ENCODE assay signal across 9 mouse cellular contexts in genomic region chr5:113993031-113993486, GRCm38 (mm10). TPM values are rescaled to one million over a fixed set of nuclear protein-coding genes. Genes with fewer than 3 reads are reported as not detected.
A peak's percentile ranks its signal among the peaks of the same experiment; 100 is the strongest.
DNase-seq lines count a peak whose midpoint lies in the region; ATAC-seq and TF ChIP-seq lines count a peak whose summit lies in the region.
"Had no signal": no experiment of that assay in that cellular context is flagged by ENCODE, and none has a peak within 500 bp of the region (broad histone marks: within the 10 kb centered on the region; RNA-seq: fewer than 3 reads in every experiment).

No protein-coding gene starts in this region.

- no peaks in the 10 kb centered on the region for H3K9me3 ChIP-seq in forebrain, postnatal 0 days (ENCODE audit: low read length)
- H3K9me3 ChIP-seq in hindbrain, embryonic 16.5 days (ENCODE audit: control insufficient read depth, low read length), result no peaks in the 10 kb centered on the region
- H3K9me3 ChIP-seq in liver, embryonic 12.5 days (replicated peaks), result no peaks in the 10 kb centered on the region
- H3K9me3 ChIP-seq in neural tube, embryonic 12.5 days, result no peaks in the 10 kb centered on the region

- H3K4me1 ChIP-seq in forebrain, postnatal 0 days (ENCODE audit: insufficient read depth), result peaks cover 11% of the 10 kb centered on the region; the same call in 1 of the 2 replicates
- H3K4me1 ChIP-seq in hindbrain, embryonic 16.5 days (ENCODE audit: control insufficient read depth, insufficient read depth, low read depth, low read length), result peaks cover 23% of the 10 kb centered on the region
- H3K4me1 ChIP-seq in liver, embryonic 12.5 days, result peaks cover 67% of the 10 kb centered on the region
- peaks cover 32% of the 10 kb centered on the region for H3K4me1 ChIP-seq in neural tube, embryonic 12.5 days

- ATAC-seq in forebrain, postnatal 0 days, result no peak; the same call in 1 of the 2 replicates
- peak; percentile 74 for ATAC-seq in hindbrain, embryonic 16.5 days
- ATAC-seq in liver, embryonic 12.5 days, result peak; percentile 40
- ATAC-seq in neural tube, embryonic 12.5 days (ENCODE audit: low FRiP score, low read depth), result peak; percentile 84

- no peaks in the 10 kb centered on the region for H3K27me3 ChIP-seq in forebrain, postnatal 0 days (ENCODE audit: insufficient read depth, low read length)
- H3K27me3 ChIP-seq in hindbrain, embryonic 16.5 days (replicated peaks; ENCODE audit: control insufficient read depth, insufficient read depth, low read length), result no peaks in the 10 kb centered on the region
- peaks cover 18% of the 10 kb centered on the region for H3K27me3 ChIP-seq in liver, embryonic 12.5 days (replicated peaks)
- H3K27me3 ChIP-seq in neural tube, embryonic 12.5 days (replicated peaks), result no peaks in the 10 kb centered on the region

- no peaks in the 10 kb centered on the region; the same call in 1 of the 2 replicates for H3K36me3 ChIP-seq in forebrain, postnatal 0 days (ENCODE audit: insufficient read depth)
- H3K36me3 ChIP-seq in hindbrain, embryonic 16.5 days (ENCODE audit: control insufficient read depth, insufficient read depth, low read length), result no peaks in the 10 kb centered on the region
- H3K36me3 ChIP-seq in liver, embryonic 12.5 days, result peaks cover 9% of the 10 kb centered on the region
- peaks cover 7% of the 10 kb centered on the region; the same call in 1 of the 2 replicates for H3K36me3 ChIP-seq in neural tube, embryonic 12.5 days

- no peak for TF ChIP-seq CTCF in forebrain, postnatal 0 days (IDR thresholded peaks at IDR 0.05; ENCODE audit: low read depth)

- H3K27ac ChIP-seq in forebrain, postnatal 0 days (ENCODE audit: low read depth, low read length), result peak overlapping the region; percentile 96
- H3K27ac ChIP-seq in hindbrain, embryonic 16.5 days (ENCODE audit: low read depth, low read length), result peak overlapping the region; percentile 96
- peak overlapping the region; percentile 89 for H3K27ac ChIP-seq in liver, embryonic 12.5 days
- H3K27ac ChIP-seq in neural tube, embryonic 12.5 days, result peak overlapping the region; percentile 82

- WGBS in forebrain, postnatal 0 days, result 2% methylated on average over 22 of the region's 22 CpGs
- 0% methylated on average over 16 of the region's 22 CpGs for WGBS in hindbrain, embryonic 16.5 days
- 1% methylated on average over 22 of the region's 22 CpGs for WGBS in liver, embryonic 12.5 days (ENCODE audit: insufficient replicate concordance)
- WGBS in neural tube, embryonic 12.5 days, result under 1% methylated on average over 22 of the region's 22 CpGs

- peak overlapping the region; percentile 92 for H3K9ac ChIP-seq in forebrain, postnatal 0 days
- peak overlapping the region; percentile 85 for H3K9ac ChIP-seq in hindbrain, embryonic 16.5 days (ENCODE audit: low read depth, low read length)
- peak overlapping the region; percentile 94 for H3K9ac ChIP-seq in liver, embryonic 12.5 days
- H3K9ac ChIP-seq in neural tube, embryonic 12.5 days, result peak overlapping the region; percentile 78

- peak; percentile 38 for DNase-seq in urinary bladder, postnatal 14 days (ENCODE audit: low spot score)
- no peak for DNase-seq in urinary bladder, postnatal 36 days (ENCODE audit: low spot score in 2 of 2)
- DNase-seq in cerebellum, adult 11-12 months, result peak; percentile 71
- peak; percentile 78 for DNase-seq in forebrain, postnatal 0 days
- DNase-seq in yolk sac, embryonic 10.5 days (ENCODE audit: low spot score), result no peak

- H3K4me3 ChIP-seq in forebrain, postnatal 0 days (ENCODE audit: low read depth, low read length), result peak overlapping the region; percentile 86
- H3K4me3 ChIP-seq in hindbrain, embryonic 16.5 days (ENCODE audit: low read length), result peak overlapping the region; percentile 63
- peak overlapping the region; percentile 85 for H3K4me3 ChIP-seq in liver, embryonic 12.5 days
- peak overlapping the region; percentile 74 for H3K4me3 ChIP-seq in neural tube, embryonic 12.5 days

- peak overlapping the region; percentile 82 for H3K4me2 ChIP-seq in forebrain, postnatal 0 days (ENCODE audit: low read depth)
- H3K4me2 ChIP-seq in hindbrain, embryonic 16.5 days (ENCODE audit: low read length), result peak overlapping the region; percentile 70
- H3K4me2 ChIP-seq in liver, embryonic 12.5 days, result peak overlapping the region; percentile 98
- peak overlapping the region; percentile 85 for H3K4me2 ChIP-seq in neural tube, embryonic 12.5 days (replicated peaks)

RNA-seq across cellular contexts. Expression of gene Ssh1, which starts 0.6 kb away (rescaled TPM):
- 7.9 and 11.5 TPM in 2 replicates for total RNA-seq in forebrain, postnatal 0 days (2014; rRNA removed)
- polyA plus RNA-seq in forebrain, postnatal 0 days (2015; fragmentation: Nextera tagmentation; extraction: Ambion mirVana), result 8.2 and 10.4 TPM in 2 replicates
- polyA plus RNA-seq in hindbrain, embryonic 16.5 days (2015; fragmentation: Nextera tagmentation; extraction: Ambion mirVana), result 9.6 and 13.2 TPM in 2 replicates
- 8.9 and 10.9 TPM in 2 replicates for polyA plus RNA-seq in liver, embryonic 12.5 days (2016; fragmentation: Nextera tagmentation; extraction: Ambion mirVana)
- 19.3 and 21.0 TPM in 2 replicates for polyA plus RNA-seq in neural tube, embryonic 12.5 days (2016; fragmentation: Nextera tagmentation; extraction: Ambion mirVana)

RNA-seq across cellular contexts. Expression of gene Dao, which starts 10.4 kb away (rescaled TPM):
- not detected in 2 replicates for total RNA-seq in forebrain, postnatal 0 days (2014; rRNA removed)
- polyA plus RNA-seq in forebrain, postnatal 0 days (2015; fragmentation: Nextera tagmentation; extraction: Ambion mirVana), result not detected in 2 replicates
- polyA plus RNA-seq in hindbrain, embryonic 16.5 days (2015; fragmentation: Nextera tagmentation; extraction: Ambion mirVana), result not detected in 2 replicates
- polyA plus RNA-seq in liver, embryonic 12.5 days (2016; fragmentation: Nextera tagmentation; extraction: Ambion mirVana), result not detected in 2 replicates
- not detected in 2 replicates for polyA plus RNA-seq in neural tube, embryonic 12.5 days (2016; fragmentation: Nextera tagmentation; extraction: Ambion mirVana)
- total RNA-seq: hematopoietic stem cell, adult 5-6 weeks had no signal

Comparison
In these comparisons a context has a peak if more than half of its experiments do, and no peak if none do; other contexts are left out.
1. DNase-seq: peak in urinary bladder, postnatal 14 days (single experiment), cerebellum, adult 11-12 months (single experiment) and forebrain, postnatal 0 days (single experiment); none in urinary bladder, postnatal 36 days (0 of 2) and yolk sac, embryonic 10.5 days (single experiment).
2. Peak in every context shown above with its lines, with median percentiles within 50 percentile points of each other: H3K27ac ChIP-seq, H3K4me2 ChIP-seq, H3K4me3 ChIP-seq and H3K9ac ChIP-seq.